Mouse (Mus musculus): ENCODE measurements at regions not wholly inside any gene's neighbourhood (a gene's known extent, or its start where the extent isn't known, plus 50 kb on each side); places are given as distances from the start of the nearest gene placed in this dataset.

GRCm38 (mm10) chr7:67462591-67462990 lies 89.9 kb upstream of the Mef2a start:
- no peak for DNase-seq (ENCODE audit: low read depth, low spot score)

GRCm38 (mm10) chr7:67461333-67462255 lies 88.9 kb upstream of the Mef2a start:
- DNase-seq (ENCODE audit: low read depth, low spot score), result peak; percentile 41

DNA sequence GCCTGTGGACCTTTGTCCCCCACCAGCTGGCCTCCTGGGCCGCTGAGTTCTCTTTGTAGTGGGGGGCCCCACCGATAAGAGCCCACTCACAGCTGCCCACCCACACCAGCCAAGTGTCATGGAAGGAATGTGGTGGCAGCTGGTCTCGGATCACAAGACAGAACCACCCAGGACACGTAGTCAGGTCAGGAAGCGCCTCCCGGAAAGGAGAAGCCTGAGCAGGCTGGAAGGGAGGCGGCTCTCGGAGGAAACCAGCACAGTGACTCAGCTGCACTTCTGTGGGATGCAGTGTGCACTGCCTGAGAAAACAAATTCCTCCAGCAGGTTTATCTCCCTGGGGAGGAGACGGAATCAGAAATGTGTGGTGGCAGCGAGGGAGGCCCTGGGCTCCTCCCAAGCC lies 87.2 kb upstream of the Mef2a start:
- DNase-seq (ENCODE audit: low read depth, low spot score), result no peak

- DNase-seq (ENCODE audit: low read depth, low spot score), result no peak
Measured at GRCm38 (mm10) chr7:67459209-67459608, 86.6 kb upstream of the Mef2a start.

DNA sequence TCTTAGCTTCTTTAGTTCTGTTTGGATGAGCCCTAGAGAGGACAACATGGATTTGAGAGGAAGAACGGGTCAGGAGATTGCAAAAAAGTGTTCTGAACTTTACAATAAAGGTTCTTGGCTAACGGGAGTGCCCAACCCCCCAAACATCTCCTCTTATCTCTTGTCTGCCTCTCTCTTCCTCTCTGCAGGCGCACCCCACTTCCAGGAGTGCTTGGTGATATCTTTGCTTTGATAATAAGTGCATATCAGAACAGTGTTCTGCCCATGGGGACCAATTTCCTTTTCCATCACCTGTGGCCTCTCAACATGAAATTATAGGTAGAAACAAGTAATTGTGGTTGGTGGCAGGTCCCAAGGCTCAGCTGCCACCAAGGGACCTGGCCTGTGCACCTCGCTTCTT lies 86.0 kb upstream of the Mef2a start:
- no peak for DNase-seq (ENCODE audit: low read depth, low spot score)

GRCm38 (mm10) chr7:67457898-67458297 lies 85.2 kb upstream of the Mef2a start:
- no peak for DNase-seq (ENCODE audit: low read depth, low spot score)

DNA sequence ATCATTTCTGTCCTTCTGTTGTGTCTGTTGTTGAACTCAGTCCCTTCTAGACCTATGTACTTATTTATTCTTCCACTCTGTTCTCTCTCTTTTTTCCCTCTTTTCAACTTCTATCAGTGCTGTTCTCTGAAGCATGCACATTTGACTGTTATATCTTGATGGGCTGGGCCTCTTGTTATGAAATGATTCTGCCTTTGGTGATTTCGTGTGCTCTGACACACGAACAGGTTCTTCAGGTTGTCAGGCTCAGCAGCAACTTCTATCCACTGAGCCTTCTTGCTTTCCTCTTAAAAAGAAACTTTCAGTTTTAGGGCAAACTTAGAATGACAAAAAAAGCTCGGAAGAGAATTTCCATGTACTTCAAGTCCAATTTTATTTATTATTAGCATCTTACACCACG lies 83.4 kb upstream of the Mef2a start:
- no peak for DNase-seq (ENCODE audit: low read depth, low spot score)

- DNase-seq (ENCODE audit: low read depth, low spot score), result no peak
Measured at GRCm38 (mm10) chr7:67454458-67454857, 81.8 kb upstream of the Mef2a start.

GRCm38 (mm10) chr7:67451157-67451793 lies 78.6 kb upstream of the Mef2a start:
- DNase-seq (ENCODE audit: low read depth, low spot score), result peak; percentile 69

DNA sequence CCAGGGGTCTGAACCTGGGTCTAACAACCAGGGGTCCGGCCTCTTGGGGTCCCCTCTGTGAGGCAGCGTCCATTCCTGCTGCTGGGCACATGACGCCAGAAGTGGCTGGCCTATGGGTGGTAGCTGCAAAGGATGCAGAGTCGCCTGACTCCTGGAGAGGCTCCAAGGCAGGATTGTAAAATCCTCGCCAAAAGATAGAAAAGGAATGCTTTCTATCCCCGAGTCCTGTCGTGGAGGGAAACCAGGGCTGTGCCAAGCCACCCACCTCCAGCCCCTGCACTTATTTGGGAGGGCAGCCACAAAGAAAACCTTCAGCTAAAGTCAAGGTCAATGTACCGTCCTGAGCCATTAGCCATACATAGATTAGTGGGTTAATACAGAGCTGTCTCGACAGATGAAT lies 73.9 kb upstream of the Mef2a start:
- DNase-seq (ENCODE audit: low read depth, low spot score), result no peak

DNA sequence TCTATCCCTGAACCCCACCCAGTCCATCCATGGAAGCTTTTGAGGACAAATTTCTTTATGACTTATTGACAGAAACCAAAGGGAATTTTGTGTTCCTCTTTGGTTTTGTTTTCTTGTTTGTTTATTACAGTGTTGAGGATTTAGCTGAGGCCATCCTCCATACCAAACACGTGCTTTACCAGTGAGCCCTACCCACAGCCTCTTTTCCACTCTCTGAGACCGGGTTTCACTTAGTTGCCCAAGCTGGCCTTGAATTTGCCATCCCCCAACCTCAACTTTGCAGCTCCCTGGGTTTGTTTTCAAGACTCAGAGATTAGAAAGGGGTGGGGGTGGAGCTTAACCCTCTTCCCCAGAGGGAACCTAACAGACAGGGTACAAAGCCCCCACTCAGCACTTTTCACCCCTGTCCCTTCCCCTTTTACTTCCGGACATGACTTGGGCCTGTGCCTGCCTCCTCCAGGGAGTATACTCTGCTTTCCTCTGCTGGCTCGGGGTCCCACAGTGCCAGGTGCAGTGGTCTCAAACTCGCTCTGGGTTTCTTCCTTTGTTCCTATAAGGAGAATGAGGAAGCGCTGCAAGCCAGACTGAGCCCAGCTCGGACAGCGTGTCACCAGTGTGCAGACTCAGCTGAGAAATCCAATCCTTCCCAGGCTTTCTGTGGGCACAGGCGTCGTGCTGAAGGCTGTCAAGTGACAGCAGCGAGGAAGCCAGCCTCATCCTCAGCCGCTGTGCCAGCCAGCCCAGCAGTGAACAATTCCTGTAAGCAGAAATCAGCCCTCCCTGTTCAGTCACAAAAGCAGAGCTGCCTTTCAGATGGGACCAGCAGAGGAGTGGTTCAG lies 72.8 kb upstream of the Mef2a start:
- peak; percentile 26 for DNase-seq (ENCODE audit: low read depth, low spot score)

DNA sequence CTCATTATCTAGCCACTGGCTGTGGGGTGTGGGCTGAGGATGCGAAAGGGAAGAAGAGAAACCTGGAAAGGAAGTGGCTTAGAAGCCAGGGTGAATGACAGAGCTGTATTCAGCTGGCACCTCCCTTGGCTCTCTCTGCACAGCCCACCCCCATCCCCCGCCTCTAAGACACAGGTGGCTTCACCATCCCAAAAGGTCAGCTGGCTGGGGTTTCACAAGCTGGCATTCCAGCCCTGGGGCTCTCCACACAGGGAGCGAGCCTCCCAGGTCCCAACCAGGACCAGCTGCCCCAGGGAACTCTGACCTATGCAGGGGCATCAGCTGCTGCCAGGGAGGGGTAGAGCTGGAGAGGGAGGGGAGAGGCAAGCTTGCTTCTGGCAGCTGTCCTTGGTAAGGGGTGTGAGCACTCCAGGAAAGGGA lies 71.9 kb upstream of the Mef2a start:
- peak; percentile 38 for DNase-seq (ENCODE audit: low read depth, low spot score)

DNA sequence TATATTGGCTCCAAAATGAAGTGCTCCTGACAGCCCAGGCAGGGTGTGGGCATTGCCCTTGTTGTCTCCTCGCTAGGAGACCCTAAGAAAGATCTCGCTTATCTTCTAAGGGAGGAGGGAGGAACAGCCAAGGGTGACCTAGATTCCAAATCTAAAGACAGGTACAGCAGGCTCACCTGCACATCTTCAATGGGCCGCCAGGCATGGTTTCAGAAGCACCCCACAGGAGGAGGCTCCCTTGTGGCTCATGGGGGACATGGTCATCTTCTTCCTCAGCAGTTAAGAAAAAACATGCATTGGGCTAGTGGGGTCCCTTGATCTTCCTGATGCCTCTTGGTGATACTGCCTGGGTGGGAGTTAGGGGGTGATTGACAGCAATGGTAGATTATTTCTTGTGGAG lies 71.0 kb upstream of the Mef2a start:
- DNase-seq (ENCODE audit: low read depth, low spot score), result no peak

- DNase-seq (ENCODE audit: low read depth, low spot score), result no peak
Measured at GRCm38 (mm10) chr7:67443001-67443555, 70.4 kb upstream of the Mef2a start.

DNA sequence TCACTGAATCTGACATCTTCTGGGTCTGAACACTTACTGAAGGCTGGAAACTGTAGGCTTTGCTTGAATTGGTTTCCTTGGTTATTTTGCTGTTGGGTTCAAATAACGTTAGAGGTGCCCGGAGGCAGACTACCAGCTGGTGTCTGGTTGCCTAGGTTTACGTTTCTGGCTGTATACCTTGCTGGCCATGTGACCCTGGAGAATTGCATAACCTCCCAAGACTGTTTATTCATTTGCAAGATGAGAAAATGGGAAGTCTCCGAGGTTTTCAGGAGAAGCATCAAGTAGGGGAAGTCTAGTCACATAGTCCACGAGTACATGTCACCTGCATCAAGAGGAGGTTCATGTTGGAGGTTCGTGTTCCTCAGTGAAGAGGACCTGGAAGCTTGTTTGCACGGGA lies 69.6 kb upstream of the Mef2a start:
- no peak for DNase-seq (ENCODE audit: low read depth, low spot score)

- no peak for DNase-seq (ENCODE audit: low read depth, low spot score)
Measured at GRCm38 (mm10) chr7:67440806-67441205, 68.1 kb upstream of the Mef2a start.

GRCm38 (mm10) chr7:67437216-67438006 lies 64.8 kb upstream of the Mef2a start:
- DNase-seq (ENCODE audit: low read depth, low spot score), result no peak

DNA sequence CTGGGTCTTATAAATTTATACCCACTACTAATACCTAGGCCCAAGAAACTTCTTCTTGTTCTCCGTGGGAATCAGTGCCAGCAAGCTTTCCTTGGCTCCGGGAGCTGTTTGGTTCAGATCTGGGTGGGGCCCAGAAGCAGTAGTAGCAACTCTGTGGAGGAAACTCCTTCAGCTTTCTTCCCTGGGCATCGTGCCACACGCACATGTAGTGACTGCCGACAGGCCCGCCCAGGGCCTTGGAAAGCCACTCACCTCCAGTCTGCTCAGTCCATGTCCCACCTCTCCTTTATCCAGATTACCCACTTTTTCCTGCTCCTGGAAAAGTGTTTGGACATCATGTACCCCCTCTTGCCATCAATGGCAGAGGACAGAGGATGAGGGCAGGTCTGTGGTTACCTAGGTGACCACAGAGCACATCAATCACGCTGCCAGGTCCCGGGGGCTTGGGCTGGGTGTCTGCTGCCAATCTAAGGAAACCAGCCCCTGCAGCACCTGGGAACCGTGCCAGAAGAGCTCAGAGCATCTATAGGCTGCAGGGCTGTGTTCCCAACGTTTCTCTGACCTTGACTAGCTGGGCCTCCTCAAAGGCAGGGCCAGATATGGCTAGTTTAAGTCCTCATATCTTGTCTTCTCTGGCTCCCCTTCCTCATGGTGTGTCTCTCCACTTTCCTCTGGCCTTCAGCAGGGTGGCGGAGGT lies 63.1 kb upstream of the Mef2a start:
- DNase-seq (ENCODE audit: low read depth, low spot score), result no peak

GRCm38 (mm10) chr7:67430987-67431386 lies 58.3 kb upstream of the Mef2a start:
- DNase-seq (ENCODE audit: low read depth, low spot score), result peak; percentile 25

- DNase-seq (ENCODE audit: low read depth, low spot score), result no peak
Measured at GRCm38 (mm10) chr7:67430041-67430440, 57.4 kb upstream of the Mef2a start.

All from CD4-positive, CD25-positive, alpha-beta regulatory T cell, adult 2 months (primary cell).